Mouse (Mus musculus) heart, adult 2 months (tissue): Measurements from ENCODE around the gene Hspa8. TPM values are rescaled to one million over a fixed set of nuclear protein-coding genes. Genes with fewer than 3 reads are reported as not detected.
"Not testable (repeated sequence)": the region's sequence is repeated elsewhere in the genome, so short reads cannot be mapped to it uniquely, and the experiment has no call there.

ENCODE experiments used
- DNase-seq, 2 experiments: peaks; one replicate each; pipeline ENCODE4 v3.0.0; 2021
- H3K27ac ChIP-seq: fragments of 200-600 bp; 2 replicates; pipeline ENCODE4 v1.8.1; 2022
- H3K27me3 ChIP-seq: fragments of 200-500 bp; 2 replicates; pipeline ENCODE4 v1.6.1; 2012; ENCODE audit warnings: mild to moderate bottlenecking, low read length, inconsistent platforms, mixed read lengths; ENCODE audit not compliant: control insufficient read depth, insufficient read depth
- H3K36me3 ChIP-seq: fragments of 200-500 bp; 2 replicates; pipeline ENCODE4 v1.6.1; 2012; ENCODE audit warnings: low read length, inconsistent platforms; ENCODE audit not compliant: control insufficient read depth, insufficient read depth
- H3K4me1 ChIP-seq: fragments of 200-500 bp; 2 replicates; pipeline ENCODE4 v1.6.1; 2011; ENCODE audit warnings: low read length; ENCODE audit not compliant: control insufficient read depth, insufficient read depth
- H3K4me3 ChIP-seq: fragments of 200-600 bp; 2 replicates; pipeline ENCODE4 v1.8.1; 2022
- H3K79me2 ChIP-seq: fragments of 200-500 bp; replicated peaks from 2 replicates; pipeline ENCODE4 v1.6.1; 2012; ENCODE audit warnings: mild to moderate bottlenecking, inconsistent platforms, low read length, moderate library complexity, mixed read lengths; ENCODE audit not compliant: control insufficient read depth, insufficient read depth
- H3K9ac ChIP-seq: fragments of 200-500 bp; 2 replicates; pipeline ENCODE4 v1.6.1; 2012; ENCODE audit warnings: low read depth, mild to moderate bottlenecking, control low read depth, inconsistent platforms, low read length, mixed read lengths
- CTCF ChIP-seq: fragments of 200-600 bp; IDR thresholded peaks from 2 replicates; pipeline ENCODE4 v1.8.1; 2022; ENCODE audit warnings: antibody characterized with exemption, mild to moderate bottlenecking, moderate library complexity
- EP300 ChIP-seq: fragments of 200-500 bp; IDR thresholded peaks from 2 replicates; pipeline ENCODE4 v1.6.1; 2011; ENCODE audit warnings: low read depth, low read length, control low read depth; ENCODE audit not compliant: insufficient read depth
- POLR2A ChIP-seq: fragments of 200-500 bp; IDR thresholded peaks from 2 replicates; pipeline ENCODE4 v1.6.1; 2011; ENCODE audit warnings: mild to moderate bottlenecking, low read depth, low read length, control low read depth; ENCODE audit not compliant: insufficient read depth
- WGBS: fragments of 180-500 bp; shearing (Covaris S2); methylation state at CpG from one replicate; pipeline ENCODE4 v1.1.7; 2018; 5-methylcytosine and 5-hydroxymethylcytosine counted together
- intact Hi-C: fragments of 180-260 bp; cut with DNase I; formaldehyde crosslinking; loops from one replicate; pipeline ENCODE4 v1.15.1; 2025
- polyA plus RNA-seq: library from polyadenylated mRNA; depleted of rRNA; stranded (reverse); fragments of >200 nt; gene quantifications from 2 replicates; pipeline ENCODE4 v1.2.3, GENCODE M21; 2012
- total RNA-seq, 2 experiments: library from RNA; stranded (reverse); gene quantifications; 2 replicates each; pipeline ENCODE4 v1.2.3; 2021

Hspa8 gene
- total and polyA plus RNA-seq, 3 experiments = 1,540 to 2,007 (median 1,554) TPM

DNA sequence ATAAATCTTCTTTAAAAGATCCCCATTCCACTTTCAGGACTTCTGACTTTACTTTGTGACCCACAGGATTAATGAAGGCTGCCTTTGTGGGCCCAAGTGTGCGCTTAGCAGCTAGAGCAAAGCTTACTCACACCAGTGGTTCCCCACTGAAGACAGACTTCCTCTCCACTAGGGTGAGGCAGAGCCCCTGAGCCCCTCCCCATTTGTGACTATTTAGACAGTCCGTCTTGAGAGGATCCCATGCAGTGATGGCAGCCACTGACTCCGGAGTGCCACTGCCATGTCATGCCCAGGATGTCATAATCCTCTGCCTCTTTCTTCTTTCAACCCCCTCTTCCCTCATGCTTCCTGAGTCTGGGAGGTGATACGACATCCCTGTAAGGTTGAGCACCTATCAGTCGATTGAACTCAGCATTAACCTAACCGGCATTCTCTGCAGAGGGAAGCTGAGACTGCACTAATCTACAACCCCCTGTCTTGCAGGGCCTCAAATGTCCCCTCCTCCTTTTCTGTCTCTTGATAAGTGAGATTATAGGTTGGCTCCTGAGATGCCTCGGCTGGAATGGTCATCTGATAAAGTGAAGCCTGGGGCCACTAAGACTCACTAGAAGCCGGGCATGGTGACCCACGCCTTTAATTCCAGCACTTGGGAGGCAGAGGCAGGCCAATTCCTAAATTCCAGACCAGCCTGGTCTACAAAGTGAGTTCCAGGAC, 2.4 kb upstream of the Hspa8 start:
- Histone ChIP-seq H3K36me3 (peaks cover 8% of the 10 kb centered on the region), H3K27me3 (no peaks in the 10 kb centered on the region), H3K4me3 (no peak overlapping the region), H3K4me1 (peaks cover 7% of the 10 kb centered on the region), H3K27ac (peak overlapping the region; percentile 97), H3K79me2 (no peaks in the 10 kb centered on the region), H3K9ac (no peak overlapping the region)
- 79% methylated on average over 9 of the region's 9 CpGs for WGBS
- intact Hi-C loops = no loop called here
- no peak for TF ChIP-seq POLR2A
- no peak for TF ChIP-seq CTCF
- TF ChIP-seq EP300 = 0 out of 2 replicates have a peak, but pooled peaks have one; percentile 18
- no peak for DNase-seq

DNA sequence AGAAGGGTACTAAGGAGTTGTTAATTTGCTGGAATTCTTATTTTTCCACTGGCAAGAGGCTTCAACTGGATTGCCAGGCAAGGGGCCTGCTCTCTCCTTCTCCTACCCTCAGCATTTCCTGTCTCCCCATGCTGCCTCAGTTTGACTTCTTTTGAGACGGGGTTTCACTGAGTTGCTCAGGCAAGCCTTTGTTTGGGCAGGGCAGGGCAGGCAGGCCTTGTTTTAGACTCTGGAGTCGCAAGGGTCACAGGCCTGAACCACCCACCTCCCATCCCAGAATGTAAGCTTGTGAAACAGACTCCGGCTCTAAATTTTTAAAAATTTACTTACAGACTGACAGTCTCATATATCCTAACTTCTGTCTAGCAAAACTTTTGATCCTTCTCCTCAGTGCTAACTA, 1.7 kb upstream of the Hspa8 start:
- intact Hi-C loops = loop anchor here (1.0 kb wide), 1 partner anchor 15 kb away; no protein-coding TSS in a partner anchor
- WGBS = 80% methylated on average over 3 of the region's 3 CpGs
- H3K4me3 ChIP-seq = no peak overlapping the region

DNA sequence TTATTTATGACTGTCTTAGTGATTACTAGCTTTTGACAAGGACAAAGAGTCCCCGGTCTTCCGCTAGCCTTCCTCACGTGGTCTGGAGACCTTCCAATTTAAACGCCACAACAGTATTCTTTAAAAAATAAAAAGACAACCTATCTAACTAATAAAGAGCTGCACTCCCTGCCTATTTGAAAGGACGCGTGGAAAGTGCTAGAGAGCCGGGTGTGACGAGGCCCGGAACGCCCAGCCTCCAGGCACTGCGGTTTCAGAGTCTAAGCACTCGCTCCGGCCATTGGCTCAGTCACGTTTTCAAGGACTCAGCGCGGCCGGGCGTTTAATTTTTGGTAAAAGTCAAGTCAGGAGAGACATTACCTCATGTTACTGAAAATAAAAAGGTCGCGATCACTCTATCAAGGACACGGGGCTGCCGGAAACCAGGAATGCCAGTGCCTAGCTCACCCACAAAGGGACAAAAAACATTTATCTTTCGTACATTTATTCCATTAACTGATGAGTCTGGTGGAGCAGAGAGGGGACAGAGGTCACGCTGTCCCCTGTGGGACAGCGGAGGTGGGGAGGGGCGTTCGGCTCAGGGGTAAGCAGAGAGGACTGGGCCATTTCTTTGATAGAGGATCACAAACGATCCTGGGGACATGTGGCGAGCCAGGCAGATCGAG, 815 bp upstream of the Hspa8 start:
- Histone ChIP-seq H3K79me2 (no peaks in the 10 kb centered on the region), H3K36me3 (peaks cover 19% of the 10 kb centered on the region), H3K4me3 (peak overlapping the region; percentile 69), H3K4me1 (peaks cover 10% of the 10 kb centered on the region), H3K27ac (peak overlapping the region; percentile 97), H3K9ac (peak overlapping the region; percentile 80), H3K27me3 (no peaks in the 10 kb centered on the region)
- WGBS = under 1% methylated on average over 30 of the region's 30 CpGs
- intact Hi-C loops = loop anchor here (1.0 kb wide), 1 partner anchor 16 kb away; no protein-coding TSS in a partner anchor
- DNase-seq = peak; percentile 83 to 86
- TF ChIP-seq EP300 = peak; percentile 52; the same call in 1 of the 2 replicates
- TF ChIP-seq POLR2A = peak; percentile 85
- no peak for TF ChIP-seq CTCF

More for the DNA sequence above, 1.7 kb upstream of the Hspa8 start:
- DNase-seq = no peak
- Histone ChIP-seq H3K36me3 (peaks cover 13% of the 10 kb centered on the region), H3K27ac (peak overlapping the region; percentile 97), H3K79me2 (no peaks in the 10 kb centered on the region), H3K9ac (no peak overlapping the region), H3K4me1 (peaks cover 10% of the 10 kb centered on the region), H3K27me3 (no peaks in the 10 kb centered on the region)
- TF ChIP-seq EP300 (no peak), POLR2A (no peak), CTCF (no peak)

DNA sequence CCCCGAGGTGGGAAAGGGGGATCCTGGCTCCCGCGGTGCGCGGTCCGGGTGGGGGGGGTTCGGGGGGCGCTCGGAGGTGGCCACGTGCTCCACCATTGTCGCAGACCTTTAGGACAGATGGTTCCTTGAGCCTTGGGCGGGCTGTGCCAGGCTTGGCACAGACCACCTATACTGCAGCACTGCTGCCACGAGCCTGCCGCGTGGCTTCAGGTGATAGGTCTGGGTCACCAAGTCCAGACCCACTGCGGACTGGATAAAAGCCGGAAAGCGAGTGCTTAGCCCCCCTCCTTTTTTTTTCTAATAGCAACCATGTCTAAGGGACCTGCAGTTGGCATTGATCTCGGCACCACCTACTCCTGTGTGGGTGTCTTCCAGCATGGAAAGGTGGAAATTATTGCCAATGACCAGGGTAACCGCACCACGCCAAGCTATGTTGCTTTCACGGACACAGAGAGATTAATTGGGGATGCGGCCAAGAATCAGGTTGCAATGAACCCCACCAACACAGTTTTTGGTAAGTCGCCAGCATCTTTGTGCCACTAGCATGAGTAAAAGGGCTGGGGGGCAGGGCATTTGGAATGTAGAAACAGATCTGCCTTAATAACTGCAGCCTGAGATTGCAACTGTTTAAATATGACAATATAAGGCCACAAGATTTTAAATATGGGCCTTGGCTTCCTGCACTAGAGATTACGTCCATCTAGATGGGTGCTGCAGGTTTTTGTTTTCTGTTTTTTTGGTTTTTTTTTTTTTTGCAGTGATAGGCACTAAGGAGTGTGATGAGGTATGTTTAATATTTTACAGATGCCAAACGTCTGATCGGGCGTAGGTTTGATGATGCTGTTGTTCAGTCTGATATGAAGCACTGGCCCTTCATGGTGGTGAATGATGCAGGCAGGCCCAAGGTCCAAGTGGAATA, 1.1 kb downstream of the Hspa8 start:
- H3K79me2 ChIP-seq, intact Hi-C loops, H3K27me3 ChIP-seq: not testable (repeated sequence)
- Histone ChIP-seq H3K4me1 (peaks cover 12% of the 10 kb centered on the region), H3K9ac (peak overlapping the region; percentile 96), H3K36me3 (peaks cover 36% of the 10 kb centered on the region), H3K4me3 (peak overlapping the region; percentile 94), H3K27ac (peak overlapping the region; percentile 100)
- 0 out of 2 replicates have a peak, but pooled peaks have one; percentile 7 for TF ChIP-seq POLR2A
- peak in 1 of 2 experiments; percentile 53 for DNase-seq
- WGBS = 1% methylated on average over 28 of the region's 28 CpGs

DNA sequence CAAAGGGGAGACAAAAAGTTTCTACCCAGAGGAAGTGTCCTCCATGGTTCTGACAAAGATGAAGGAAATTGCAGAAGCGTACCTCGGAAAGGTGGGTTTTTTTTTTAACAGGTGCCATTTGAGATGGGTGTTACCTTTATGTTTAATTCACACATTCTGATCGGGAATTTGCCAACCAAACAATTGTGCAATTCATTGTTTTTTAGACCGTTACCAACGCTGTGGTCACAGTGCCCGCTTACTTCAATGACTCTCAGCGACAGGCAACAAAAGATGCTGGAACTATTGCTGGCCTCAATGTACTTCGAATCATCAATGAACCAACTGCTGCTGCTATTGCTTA, 1.7 kb downstream of the Hspa8 start:
- WGBS = 2% methylated on average over 8 of the region's 8 CpGs
- peaks cover 41% of the 10 kb centered on the region for H3K36me3 ChIP-seq

DNA sequence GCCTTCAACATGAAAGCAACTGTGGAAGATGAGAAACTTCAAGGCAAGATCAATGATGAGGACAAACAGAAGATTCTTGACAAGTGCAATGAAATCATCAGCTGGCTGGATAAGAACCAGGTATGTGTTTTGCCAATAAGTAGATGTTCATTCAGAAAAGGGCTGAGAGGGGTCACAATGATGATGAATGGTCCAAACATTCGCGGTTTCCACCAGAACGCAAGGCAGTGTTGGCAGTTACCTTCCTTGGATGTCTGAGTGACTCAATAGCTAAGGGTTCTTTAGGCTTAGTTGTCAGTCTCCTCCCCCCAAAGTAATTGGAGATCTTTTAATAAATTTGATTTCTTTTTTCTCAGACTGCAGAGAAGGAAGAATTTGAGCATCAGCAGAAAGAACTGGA, 3.8 kb downstream of the Hspa8 start:
- 32% methylated on average over 3 of the region's 3 CpGs for WGBS
- intact Hi-C loops = loop anchor here (2.0 kb wide), 1 partner anchor 48 kb away; no protein-coding TSS in a partner anchor

More for the DNA sequence above, 1.7 kb downstream of the Hspa8 start:
- intact Hi-C loops, H3K79me2 ChIP-seq, DNase-seq, H3K27ac ChIP-seq, H3K27me3 ChIP-seq: not testable (repeated sequence)
- H3K4me1 ChIP-seq = peaks cover 17% of the 10 kb centered on the region
- H3K9ac ChIP-seq = peak overlapping the region; percentile 21
- peak overlapping the region; percentile 94 for H3K4me3 ChIP-seq

More for the DNA sequence above, 3.8 kb downstream of the Hspa8 start:
- H3K27me3 ChIP-seq, H3K9ac ChIP-seq, DNase-seq, H3K27ac ChIP-seq, H3K79me2 ChIP-seq: not testable (repeated sequence)
- Histone ChIP-seq H3K4me1 (peaks cover 18% of the 10 kb centered on the region), H3K36me3 (peaks cover 41% of the 10 kb centered on the region), H3K4me3 (peak overlapping the region; percentile 33; the same call in 1 of the 2 replicates)
- TF ChIP-seq POLR2A = 0 out of 2 replicates have a peak, but pooled peaks have one; percentile 12
